Mouse (Mus musculus) liver, postnatal 0 days (tissue): ENCODE measurements around the gene Slco1a6.

Source experiments
- CTCF ChIP-seq: sonication (generic); IDR thresholded peaks from 2 replicates; pipeline ENCODE4 v1.5.1; 2016; ENCODE audit warnings: antibody characterized with exemption, low read depth
- EP300 ChIP-seq: IDR thresholded peaks from 2 replicates; pipeline ENCODE4 v1.6.1; 2016; ENCODE audit warnings: antibody characterized with exemption, low read depth, mild to moderate bottlenecking

GRCm38 (mm10) chr6:142047689-142048088, 160.6 kb downstream of the Slco1a6 start:
- TF ChIP-seq CTCF (no peak), EP300 (no peak)
